Mouse (Mus musculus) forebrain, embryonic 16.5 days (tissue): ENCODE data around the gene Eva1b. TPM values are rescaled to one million over a fixed set of nuclear protein-coding genes. Genes with fewer than 3 reads are reported as not detected.
A peak's percentile ranks its signal among the peaks of the same experiment; 100 is the strongest.
"Not testable (repeated sequence)": the region's sequence is repeated elsewhere in the genome, so short reads cannot be mapped to it uniquely, and the experiment has no call there.

ENCODE experiments used
- ATAC-seq: fragments of 200-750 bp; cut with Nextera tagmentation; 2 replicates; pipeline ENCODE4 v1.8.0; 2017; ENCODE audit warnings: mild to moderate bottlenecking, moderate library complexity
- H3K27ac ChIP-seq: fragments of 300-500 bp; sonication (generic); 2 replicates; pipeline ENCODE4 v1.5.1; 2014; ENCODE audit warnings: low read length, control low read depth
- H3K27me3 ChIP-seq: fragments of 300-500 bp; sonication (generic); replicated peaks from 2 replicates; pipeline ENCODE4 v1.6.1; 2014; ENCODE audit warnings: low read length; ENCODE audit not compliant: control insufficient read depth, insufficient read depth
- H3K36me3 ChIP-seq: fragments of 300-500 bp; sonication (generic); 2 replicates; pipeline ENCODE4 v1.6.1; 2014; ENCODE audit not compliant: control insufficient read depth, insufficient read depth
- H3K4me1 ChIP-seq: fragments of 300-500 bp; sonication (generic); replicated peaks from 2 replicates; pipeline ENCODE4 v1.6.1; 2014; ENCODE audit warnings: low read length; ENCODE audit not compliant: control insufficient read depth, insufficient read depth
- H3K4me2 ChIP-seq: fragments of 300-500 bp; sonication (generic); 2 replicates; pipeline ENCODE4 v1.6.1; 2014; ENCODE audit warnings: mild to moderate bottlenecking, low read length, control low read depth
- H3K4me3 ChIP-seq: fragments of 300-500 bp; sonication (generic); replicated peaks from 2 replicates; pipeline ENCODE4 v1.5.1; 2014; ENCODE audit warnings: mild to moderate bottlenecking, low read length, control low read depth
- H3K9ac ChIP-seq: fragments of 300-500 bp; sonication (generic); replicated peaks from 2 replicates; pipeline ENCODE4 v1.6.1; 2014; ENCODE audit warnings: low read depth, low read length, control low read depth
- H3K9me3 ChIP-seq: fragments of 300-500 bp; sonication (generic); 2 replicates; pipeline ENCODE4 v1.6.1; 2016; ENCODE audit warnings: low read length; ENCODE audit not compliant: control insufficient read depth
- WGBS: fragments of 180-500 bp; shearing (Covaris S2); extraction: QIAGEN DNeasy Blood & Tissue Kit; methylation state at CpG from one replicate; pipeline ENCODE4 v1.1.7; 2014; 5-methylcytosine and 5-hydroxymethylcytosine counted together
- polyA plus RNA-seq: library from polyadenylated mRNA; unstranded; fragments of >200 nt; fragmentation: Nextera tagmentation; extraction: Ambion mirVana; gene quantifications from 2 replicates; pipeline ENCODE4 v1.2.1, GENCODE M21; 2015

Eva1b gene
- polyA plus RNA-seq, 1 experiment from 2014 or later = 10.2 TPM

- no peak overlapping the region for H3K4me3 ChIP-seq
- no peaks in the 10 kb centered on the region for H3K36me3 ChIP-seq
- H3K9ac ChIP-seq = no peak overlapping the region
- H3K4me2 ChIP-seq = no peak overlapping the region
- H3K4me1 ChIP-seq = peaks cover 6% of the 10 kb centered on the region
- no peaks in the 10 kb centered on the region for H3K9me3 ChIP-seq
- 92% methylated on average over 8 of the region's 8 CpGs for WGBS
- no peak overlapping the region for H3K27ac ChIP-seq
- ATAC-seq = no peak
- H3K27me3 ChIP-seq = no peaks in the 10 kb centered on the region
These were observed 13.4 kb downstream of the Eva1b start for GRCm38 (mm10) chr4:126160981-126161380.

GRCm38 (mm10) chr4:126161456-126161855, 13.9 kb downstream of the Eva1b start:
- 86% methylated on average over 6 of the region's 6 CpGs for WGBS
- no peak for ATAC-seq
- no peaks in the 10 kb centered on the region for H3K9me3 ChIP-seq
- H3K4me3 ChIP-seq = no peak overlapping the region
- no peak overlapping the region for H3K9ac ChIP-seq
- H3K4me1 ChIP-seq = peaks cover 6% of the 10 kb centered on the region
- H3K27ac ChIP-seq = no peak overlapping the region
- no peak overlapping the region for H3K4me2 ChIP-seq
- H3K27me3 ChIP-seq = no peaks in the 10 kb centered on the region
- H3K36me3 ChIP-seq = peaks cover 4% of the 10 kb centered on the region

GRCm38 (mm10) chr4:126161986-126162385, 14.4 kb downstream of the Eva1b start:
- Histone ChIP-seq H3K9me3 (no peaks in the 10 kb centered on the region), H3K4me2 (no peak overlapping the region), H3K4me1 (peaks cover 6% of the 10 kb centered on the region), H3K36me3 (peaks cover 9% of the 10 kb centered on the region), H3K27ac (no peak overlapping the region), H3K27me3 (no peaks in the 10 kb centered on the region), H3K9ac (no peak overlapping the region), H3K4me3 (no peak overlapping the region)
- 66% methylated on average over 9 of the region's 9 CpGs for WGBS
- no peak for ATAC-seq

GRCm38 (mm10) chr4:126162544-126163066, 15.1 kb downstream of the Eva1b start:
- Histone ChIP-seq H3K4me2 (peak overlapping the region; percentile 100), H3K9ac (peak overlapping the region; percentile 81), H3K27me3 (no peaks in the 10 kb centered on the region), H3K4me3 (peak overlapping the region; percentile 64), H3K27ac (no peak overlapping the region), H3K4me1 (peaks cover 6% of the 10 kb centered on the region), H3K36me3 (peaks cover 12% of the 10 kb centered on the region), H3K9me3 (no peaks in the 10 kb centered on the region)
- WGBS = 0% methylated on average over 44 of the region's 44 CpGs
- peak; percentile 95 for ATAC-seq

- 8% methylated on average over 22 of the region's 22 CpGs for WGBS
- Histone ChIP-seq H3K9ac (peak within 1 kb of the TSS; percentile 81), H3K4me3 (peak within 1 kb of the TSS; percentile 64), H3K27ac (no peak within 1 kb of the TSS), H3K4me1 (peaks cover 6% of the 10 kb centered on the region), H3K27me3 (no peaks in the 10 kb centered on the region), H3K4me2 (peak within 1 kb of the TSS; percentile 100), H3K36me3 (peaks cover 12% of the 10 kb centered on the region), H3K9me3 (no peaks in the 10 kb centered on the region)
- ATAC-seq = peak; percentile 31; the same call in 1 of the 2 replicates
These were observed 15.6 kb downstream of the Eva1b start, which contains the start of gene Sh3d21 for GRCm38 (mm10) chr4:126163067-126163659. TSS of gene Sh3d21 (minus strand) at chr4:126163491.

- H3K4me3 ChIP-seq = no peak overlapping the region
- H3K27ac ChIP-seq = no peak overlapping the region
- no peak overlapping the region for H3K4me2 ChIP-seq
- H3K9ac ChIP-seq = no peak overlapping the region
- no peaks in the 10 kb centered on the region for H3K9me3 ChIP-seq
- ATAC-seq = no peak
- 64% methylated on average over 4 of the region's 4 CpGs for WGBS
- H3K27me3 ChIP-seq = no peaks in the 10 kb centered on the region
- H3K36me3 ChIP-seq = peaks cover 15% of the 10 kb centered on the region
- peaks cover 6% of the 10 kb centered on the region for H3K4me1 ChIP-seq
These were observed 16.1 kb downstream of the Eva1b start for GRCm38 (mm10) chr4:126163685-126164084.

GRCm38 (mm10) chr4:126165092-126165491, 17.5 kb downstream of the Eva1b start:
- not testable (repeated sequence) for H3K27ac ChIP-seq, H3K4me2 ChIP-seq, H3K4me3 ChIP-seq, H3K9ac ChIP-seq, H3K4me1 ChIP-seq, H3K9me3 ChIP-seq, ATAC-seq, H3K27me3 ChIP-seq
- WGBS = 69% methylated on average over 8 of the region's 10 CpGs
- H3K36me3 ChIP-seq = peaks cover 15% of the 10 kb centered on the region

GRCm38 (mm10) chr4:126166084-126166483, 18.5 kb downstream of the Eva1b start:
- Histone ChIP-seq H3K9me3 (no peaks in the 10 kb centered on the region), H3K9ac (no peak overlapping the region), H3K4me2 (no peak overlapping the region), H3K36me3 (peaks cover 20% of the 10 kb centered on the region), H3K4me3 (no peak overlapping the region), H3K4me1 (peaks cover 6% of the 10 kb centered on the region), H3K27me3 (no peaks in the 10 kb centered on the region), H3K27ac (no peak overlapping the region)
- no peak for ATAC-seq
- WGBS = 79% methylated on average over 3 of the region's 3 CpGs

GRCm38 (mm10) chr4:126168851-126169250, 21.3 kb downstream of the Eva1b start:
- 93% methylated on average over 6 of the region's 6 CpGs for WGBS

More at GRCm38 (mm10) chr4:126168851-126169250, 21.3 kb downstream of the Eva1b start:
- H3K4me2 ChIP-seq = no peak overlapping the region
- no peaks in the 10 kb centered on the region for H3K27me3 ChIP-seq
- no peak overlapping the region for H3K4me3 ChIP-seq
- H3K9me3 ChIP-seq = no peaks in the 10 kb centered on the region
- peaks cover 34% of the 10 kb centered on the region for H3K36me3 ChIP-seq
- ATAC-seq = no peak
- no peak overlapping the region for H3K9ac ChIP-seq
- H3K4me1 ChIP-seq = no peaks in the 10 kb centered on the region
- no peak overlapping the region for H3K27ac ChIP-seq
